Mouse (Mus musculus) 3134 (cell line): ENCODE data around the gene Fermt3.

Source experiments
- DNase-seq: peaks from one replicate; pipeline ENCODE4 v3.0.0-alpha.2; 2011; ENCODE audit warnings: low spot score; ENCODE audit not compliant: insufficient read length; ENCODE audit errors: extremely low read depth

Gene Fermt3

DNA sequence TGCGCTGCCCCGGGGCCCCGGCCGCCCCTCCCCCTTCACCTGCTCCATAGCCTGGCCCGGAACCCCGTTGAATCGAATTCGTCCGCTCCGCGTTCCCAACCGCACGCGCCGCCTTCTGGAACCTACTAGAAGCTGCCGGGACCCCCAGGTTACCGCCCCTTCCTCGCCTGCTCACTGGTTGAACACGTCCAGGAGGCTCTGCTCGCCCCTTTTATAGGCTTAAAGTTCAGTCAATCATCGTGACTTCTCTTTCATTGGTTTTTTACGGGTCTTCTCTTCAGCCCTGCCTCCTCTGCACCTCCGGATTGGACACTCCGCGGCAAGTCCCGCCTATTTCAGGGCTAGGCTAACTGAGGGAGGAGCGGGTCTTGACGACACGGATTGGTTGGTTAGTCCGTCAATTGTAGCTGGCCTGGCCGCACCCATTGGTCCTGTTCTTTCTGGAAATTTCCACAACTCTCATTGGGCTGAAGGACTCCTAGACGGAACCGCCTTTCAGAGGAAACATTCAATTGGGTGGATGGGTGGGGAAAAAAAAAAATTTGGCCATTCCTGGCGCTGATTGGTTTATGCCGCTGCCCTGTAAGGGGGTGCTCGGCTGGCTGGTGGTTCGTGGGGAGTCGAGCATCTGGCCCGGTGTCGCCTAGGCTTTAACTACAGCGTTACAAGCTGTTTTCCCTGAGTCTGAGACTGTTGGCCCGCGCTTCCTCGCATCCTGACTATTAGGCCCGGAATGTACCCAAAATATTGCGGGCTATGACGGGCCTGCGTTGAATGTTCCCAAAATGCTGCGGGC lies 20.8 kb upstream of the Fermt3 start, which contains the start of gene Stip1:
Stip1 (minus strand) TSS at position 127 of the 796 bp plus-strand sequence.
- DNase-seq, result peak; percentile 96

- no peak for DNase-seq
Observed at GRCm38 (mm10) chr19:7039088-7039720, 19.9 kb upstream of the Fermt3 start.

GRCm38 (mm10) chr19:7034006-7034405 lies 14.7 kb upstream of the Fermt3 start:
- no peak for DNase-seq

- no peak for DNase-seq
Observed at GRCm38 (mm10) chr19:7029531-7029930, 10.3 kb upstream of the Fermt3 start.

DNA sequence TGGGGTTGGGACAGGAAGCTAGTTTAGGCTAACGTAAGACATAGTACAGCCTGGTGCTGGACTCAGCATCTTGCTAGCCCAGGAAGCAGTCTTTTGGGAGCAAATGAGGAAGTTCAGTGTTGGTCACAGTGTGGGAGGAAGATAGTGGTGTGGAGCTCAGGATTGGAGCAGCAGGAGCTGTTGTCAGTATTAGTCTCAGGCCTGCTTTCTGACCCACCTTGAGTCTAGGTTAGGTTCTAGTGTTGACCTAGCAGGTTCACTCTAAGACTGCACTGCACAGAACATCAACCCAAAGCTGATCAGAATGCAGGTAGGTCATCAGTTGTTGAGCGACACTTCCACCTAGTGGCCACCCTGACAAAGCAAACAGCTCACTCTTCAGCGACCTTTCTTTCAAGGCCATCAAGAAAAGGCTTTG lies 964 bp upstream of the Fermt3 start:
- no peak for DNase-seq

DNA sequence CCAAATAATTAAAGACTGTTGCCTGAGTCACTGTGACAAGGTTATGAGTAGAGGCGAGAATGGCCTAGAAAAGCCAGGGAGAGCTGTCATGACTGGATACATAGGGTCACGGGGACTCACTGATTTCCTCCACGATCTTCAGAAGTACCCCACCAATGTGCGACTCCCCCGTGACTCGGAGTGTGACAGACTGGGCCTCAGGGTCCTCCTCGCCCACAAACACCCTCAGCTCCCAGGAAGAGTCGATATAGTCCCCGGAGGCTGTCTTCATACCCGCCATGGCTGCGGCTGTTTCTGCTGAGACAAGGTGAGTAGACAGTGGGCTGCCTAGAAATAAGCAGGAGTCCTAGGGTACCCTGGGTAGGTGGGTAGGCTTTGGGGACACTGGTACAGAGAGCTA lies 723 bp downstream of the Fermt3 start:
- no peak for DNase-seq

DNA sequence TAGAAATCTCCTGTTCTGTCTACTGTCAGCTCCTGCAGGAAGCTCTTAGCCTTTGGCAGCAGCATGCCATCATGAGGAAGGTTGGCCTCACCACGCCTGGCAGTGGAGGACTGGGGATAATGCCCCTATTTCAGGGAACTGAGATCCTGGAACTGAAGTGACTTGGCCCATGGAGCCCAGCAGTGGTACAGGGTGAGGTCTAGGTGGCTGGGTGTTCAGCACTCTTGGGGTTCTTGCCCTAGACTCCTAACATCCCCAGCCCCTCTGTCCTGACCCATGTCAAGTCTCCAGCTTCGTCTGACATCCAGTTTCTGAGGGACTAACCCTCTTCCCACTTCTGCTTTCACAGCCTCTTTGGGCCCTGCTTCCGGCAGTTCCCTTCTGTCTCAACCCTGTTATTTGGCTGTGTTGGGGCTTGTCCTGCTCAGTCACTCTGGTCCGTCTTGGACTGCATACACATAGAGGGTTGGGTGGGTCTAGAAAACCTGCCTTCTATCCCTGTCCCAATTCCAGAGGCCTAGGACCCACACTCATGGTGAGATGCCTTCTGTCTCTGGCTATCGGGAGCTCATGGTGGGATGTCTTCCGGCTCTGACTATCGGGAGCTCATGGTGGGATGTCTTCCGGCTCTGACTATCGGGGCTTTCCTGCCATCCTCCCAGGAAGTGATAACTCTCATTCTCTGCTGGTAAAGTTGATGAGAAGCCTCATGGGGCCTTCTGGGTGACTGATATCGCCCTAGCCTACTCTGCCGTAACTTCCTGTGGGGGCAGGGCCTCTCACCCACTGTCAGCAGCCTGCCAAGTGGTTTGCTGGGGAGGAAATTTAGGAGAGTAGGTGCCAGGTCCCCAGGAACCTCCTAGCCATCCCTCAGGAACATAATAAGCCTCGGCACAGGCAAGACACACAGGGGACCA lies 1.5 kb downstream of the Fermt3 start:
- no peak for DNase-seq

- no peak for DNase-seq
Observed at GRCm38 (mm10) chr19:7014481-7015135, 4.7 kb downstream of the Fermt3 start.

GRCm38 (mm10) chr19:7013984-7014383 lies 5.3 kb downstream of the Fermt3 start:
- no peak for DNase-seq

DNA sequence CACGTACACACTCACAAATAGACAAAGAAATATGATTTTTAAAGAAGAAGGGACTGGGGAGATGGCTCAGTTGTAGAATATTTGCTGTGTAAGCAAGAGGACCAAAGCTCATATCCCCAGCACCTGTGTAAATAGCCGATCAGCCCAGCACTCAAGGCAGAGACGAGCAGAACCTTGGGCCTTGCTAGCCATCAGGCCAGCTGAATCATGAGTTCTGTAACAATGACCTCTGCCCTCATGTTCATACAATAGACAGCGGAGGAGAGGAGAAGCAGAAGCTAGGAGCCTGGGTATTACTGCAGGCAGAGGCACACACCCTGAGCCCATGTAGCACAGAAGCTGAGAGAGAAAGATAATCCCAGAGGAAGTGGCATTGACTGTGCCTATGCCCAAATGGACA lies 6.8 kb downstream of the Fermt3 start:
- DNase-seq, result no peak

DNA sequence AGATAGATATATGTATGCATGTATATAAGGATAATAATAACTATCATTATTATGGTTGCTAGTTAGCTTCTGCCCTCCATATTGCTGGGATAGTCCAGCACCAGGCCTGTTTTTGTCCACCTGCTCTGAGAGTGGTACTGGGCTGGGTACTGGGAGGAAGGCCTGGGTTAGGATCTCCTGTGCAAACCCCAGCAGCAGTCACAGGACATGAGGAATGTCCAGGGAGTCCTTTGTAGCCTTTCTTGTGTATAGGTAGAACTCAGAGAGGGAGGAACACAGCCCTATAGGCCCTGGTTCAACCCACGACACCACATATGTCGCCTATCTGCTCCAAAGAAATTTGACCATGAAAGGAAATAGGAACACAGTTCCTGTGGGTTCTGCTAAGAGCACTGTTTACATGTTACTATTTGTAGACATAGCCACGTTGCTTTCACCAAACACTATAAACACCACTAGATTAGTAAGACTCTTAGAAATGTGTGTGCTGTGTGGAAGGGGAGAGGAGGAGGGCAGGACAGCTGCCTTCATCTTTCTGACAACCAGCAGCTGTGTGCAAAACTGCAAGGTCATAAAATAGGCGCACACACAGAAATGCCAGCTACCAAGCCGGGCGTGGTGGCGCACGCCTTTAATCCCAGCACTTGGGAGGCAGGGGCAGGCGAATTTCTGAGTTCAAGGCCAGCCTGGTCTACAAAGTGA lies 12.2 kb downstream of the Fermt3 start:
- DNase-seq, result no peak

- no peak for DNase-seq
Observed at GRCm38 (mm10) chr19:6999360-7000063, 19.8 kb downstream of the Fermt3 start.

DNA sequence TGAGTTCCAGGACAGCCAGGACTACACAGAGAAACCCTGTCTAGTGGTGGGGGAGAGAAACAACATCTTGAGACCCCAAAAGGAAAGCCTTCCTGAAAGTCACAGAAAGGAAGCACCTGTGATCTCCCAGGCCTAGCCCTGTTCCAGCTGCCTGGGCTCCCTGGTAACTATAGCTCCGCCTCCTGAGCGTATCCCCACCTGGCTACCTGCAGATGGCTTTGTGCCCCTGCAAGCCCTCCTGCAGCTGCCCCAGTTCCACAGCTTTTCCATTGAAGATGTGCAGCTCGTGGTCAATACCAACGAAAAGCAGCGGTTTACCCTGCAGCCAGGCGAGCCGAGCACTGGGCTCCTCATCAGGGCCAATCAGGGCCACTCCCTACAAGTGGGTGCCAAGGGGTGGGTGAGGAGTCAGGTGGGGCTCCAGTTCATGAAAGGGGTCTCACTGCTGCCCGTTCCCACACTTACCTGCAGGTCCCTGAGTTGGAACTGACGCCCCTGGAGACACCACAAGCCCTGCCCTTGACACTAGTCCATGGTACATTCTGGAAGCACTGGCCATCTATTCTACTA lies 21.5 kb downstream of the Fermt3 start:
- DNase-seq, result no peak

GRCm38 (mm10) chr19:6996006-6996405 lies 23.3 kb downstream of the Fermt3 start, which contains the start of the genes Nudt22 and Trpt1:
Nudt22 (minus strand) TSS chr19:6996117.
Trpt1 (plus strand) TSS chr19:6996131.
- DNase-seq, result peak; percentile 82

- DNase-seq, result peak; percentile 49
Observed at GRCm38 (mm10) chr19:6995255-6995991, 23.8 kb downstream of the Fermt3 start.

- no peak for DNase-seq
Observed at GRCm38 (mm10) chr19:6994489-6994888, 24.8 kb downstream of the Fermt3 start.

- no peak for DNase-seq
Observed at GRCm38 (mm10) chr19:6994002-6994401, 25.3 kb downstream of the Fermt3 start.
